ENCODE assay signal across 11 mouse cellular contexts in the genomic region with DNA sequence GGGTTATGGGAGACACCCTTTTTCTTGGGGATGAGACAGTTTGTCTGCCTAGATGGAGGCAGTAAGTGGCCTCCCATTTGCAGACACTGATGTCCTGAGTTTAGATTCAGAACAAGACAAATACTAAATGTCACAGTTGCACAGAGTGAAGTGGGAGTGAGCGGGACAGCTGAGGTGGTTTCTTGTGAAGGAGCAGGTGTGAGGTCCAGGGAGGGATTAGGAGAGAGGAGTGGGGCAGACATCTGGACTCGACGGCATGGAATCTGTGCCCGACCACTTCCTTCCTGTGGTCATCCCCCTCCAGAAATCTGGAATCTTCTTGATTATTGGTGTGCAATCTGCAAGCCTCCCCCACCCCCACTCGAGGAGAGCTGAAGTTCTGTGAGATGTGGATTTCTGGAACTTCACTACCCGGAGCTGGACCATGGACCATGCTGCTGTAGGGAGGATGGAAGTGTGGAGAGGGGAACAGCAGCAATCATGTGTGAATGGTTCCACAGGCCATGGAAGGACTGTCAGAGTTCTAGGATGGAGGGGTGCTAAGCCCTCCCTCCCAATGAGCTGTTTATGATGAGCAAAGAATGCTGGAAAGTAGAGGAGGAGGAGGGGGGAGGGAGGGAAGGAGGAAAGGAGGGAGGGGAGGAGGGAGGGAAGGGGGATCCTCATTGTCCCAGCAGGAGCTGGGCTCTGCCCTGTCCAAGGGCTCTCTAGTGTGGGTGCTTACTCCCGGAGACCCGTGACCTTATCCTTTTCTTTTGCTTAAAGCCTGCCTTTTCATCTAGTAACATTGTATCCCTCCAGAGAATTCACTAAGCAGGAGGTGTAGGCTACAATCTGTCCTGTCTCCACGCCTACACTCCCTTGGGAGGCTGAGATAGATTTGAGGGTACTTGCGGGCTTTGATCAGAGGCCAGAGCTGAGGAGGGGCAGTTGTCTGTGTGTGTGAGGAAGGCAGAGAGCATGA. TPM values are rescaled to one million over a fixed set of nuclear protein-coding genes. Genes with fewer than 3 reads are reported as not detected.
DNase-seq lines count a peak whose midpoint lies in the region; ATAC-seq and TF ChIP-seq lines count a peak whose summit lies in the region.
"Had no signal": no experiment of that assay in that cellular context is flagged by ENCODE, and none has a peak within 500 bp of the region (broad histone marks: within the 10 kb centered on the region; RNA-seq: fewer than 3 reads in every experiment).

No protein-coding gene starts in this region.

- H3K9ac ChIP-seq in kidney, embryonic 14.5 days (ENCODE audit: low read depth, low read length), result no peak overlapping the region
- no peak overlapping the region for H3K9ac ChIP-seq in hindbrain, embryonic 14.5 days
- H3K9ac ChIP-seq: embryonic facial prominence, embryonic 13.5 days had no signal

- H3K79me2 ChIP-seq in myocyte (ENCODE audit: control insufficient read depth, insufficient read depth), result peaks cover 54% of the 10 kb centered on the region

- peaks cover 17% of the 10 kb centered on the region for H3K4me1 ChIP-seq in kidney, embryonic 14.5 days (ENCODE audit: control insufficient read depth, insufficient read depth, low read length)
- peaks cover 61% of the 10 kb centered on the region for H3K4me1 ChIP-seq in embryonic facial prominence, embryonic 10.5 days
- peaks cover 45% of the 10 kb centered on the region for H3K4me1 ChIP-seq in hindbrain, embryonic 14.5 days (replicated peaks; ENCODE audit: control insufficient read depth, insufficient read depth, low read length)

- no peaks in the 10 kb centered on the region for H3K9me3 ChIP-seq in kidney, embryonic 14.5 days (ENCODE audit: control insufficient read depth, low read length)
- H3K9me3 ChIP-seq in embryonic facial prominence, embryonic 10.5 days, result no peaks in the 10 kb centered on the region
- no peaks in the 10 kb centered on the region for H3K9me3 ChIP-seq in hindbrain, embryonic 14.5 days (ENCODE audit: control insufficient read depth, low read length)
- H3K9me3 ChIP-seq: embryonic facial prominence, embryonic 13.5 days; megakaryocyte, embryonic 14.5 days had no signal

- H3ac ChIP-seq in myocyte (ENCODE audit: control insufficient read depth, insufficient read length), result no peak overlapping the region

- no peak overlapping the region for H3K27ac ChIP-seq in kidney, embryonic 14.5 days (ENCODE audit: low read depth, low read length)
- peak overlapping the region; percentile 63 for H3K27ac ChIP-seq in embryonic facial prominence, embryonic 10.5 days (replicated peaks)
- H3K27ac ChIP-seq in hindbrain, embryonic 14.5 days, result peak overlapping the region; percentile 43; the same call in 1 of the 2 replicates
- H3K27ac ChIP-seq: embryonic facial prominence, embryonic 13.5 days had no signal

- no peaks in the 10 kb centered on the region for H3K36me3 ChIP-seq in kidney, embryonic 14.5 days (ENCODE audit: control insufficient read depth, insufficient read depth, low read length)
- H3K36me3 ChIP-seq in embryonic facial prominence, embryonic 10.5 days (replicated peaks), result no peaks in the 10 kb centered on the region
- H3K36me3 ChIP-seq in hindbrain, embryonic 14.5 days (replicated peaks; ENCODE audit: control insufficient read depth, insufficient read depth), result no peaks in the 10 kb centered on the region
- H3K36me3 ChIP-seq in myocyte (ENCODE audit: control insufficient read depth, insufficient read depth), result no peaks in the 10 kb centered on the region
- H3K36me3 ChIP-seq: embryonic facial prominence, embryonic 13.5 days had no signal

- no peak overlapping the region for H3K4me2 ChIP-seq in kidney, embryonic 14.5 days (replicated peaks; ENCODE audit: low read depth, low read length)
- H3K4me2 ChIP-seq in hindbrain, embryonic 14.5 days (replicated peaks), result no peak overlapping the region
- peak overlapping the region; percentile 88 for H3K4me2 ChIP-seq in myocyte (ENCODE audit: low read depth)
- H3K4me2 ChIP-seq: embryonic facial prominence, embryonic 13.5 days had no signal

- H3K4me3 ChIP-seq in kidney, embryonic 14.5 days (ENCODE audit: low read length), result no peak overlapping the region
- H3K4me3 ChIP-seq in embryonic facial prominence, embryonic 10.5 days, result no peak overlapping the region
- no peak overlapping the region for H3K4me3 ChIP-seq in hindbrain, embryonic 14.5 days (replicated peaks; ENCODE audit: low read length)
- no peak overlapping the region for H3K4me3 ChIP-seq in myocyte
- H3K4me3 ChIP-seq: embryonic facial prominence, embryonic 13.5 days; megakaryocyte, embryonic 14.5 days had no signal

- no peak for TF ChIP-seq POLR2A in myocyte (IDR thresholded peaks at IDR 0.05; ENCODE audit: insufficient read length, low read depth)

- ATAC-seq in kidney, embryonic 14.5 days (ENCODE audit: low FRiP score, low TSS enrichment), result peak; percentile 47; the same call in 1 of the 2 replicates
- ATAC-seq in hindbrain, embryonic 14.5 days (ENCODE audit: low FRiP score), result 0 out of 2 replicates have a peak, but pooled peaks have one; percentile 34
- ATAC-seq: intestine, embryonic 16.5 days had no signal

- no peak for DNase-seq in kidney, adult 8-10 months
- no peak for DNase-seq in embryonic facial prominence, embryonic 10.5 days (ENCODE audit: low spot score)
- DNase-seq in hindbrain, embryonic 14.5 days (ENCODE audit: low spot score), result no peak
- DNase-seq in adrenal gland, postnatal 10 days, result no peak
- DNase-seq in natural killer cell, adult 2 months (ENCODE audit: low spot score in 2 of 2), result no peak
- no peak for DNase-seq in right cerebral cortex, adult 18-20 months

- WGBS in kidney, embryonic 14.5 days, result 41% methylated on average over 10 of the region's 10 CpGs
- 31% methylated on average over 10 of the region's 10 CpGs for WGBS in embryonic facial prominence, embryonic 10.5 days
- WGBS in hindbrain, embryonic 14.5 days, result 33% methylated on average over 10 of the region's 10 CpGs

- no peaks in the 10 kb centered on the region for H3K27me3 ChIP-seq in kidney, embryonic 14.5 days (ENCODE audit: control insufficient read depth, insufficient read depth, low read length)
- H3K27me3 ChIP-seq in embryonic facial prominence, embryonic 10.5 days (replicated peaks; ENCODE audit: low read depth, poor library complexity, severe bottlenecking), result no peaks in the 10 kb centered on the region
- H3K27me3 ChIP-seq in hindbrain, embryonic 14.5 days (ENCODE audit: control insufficient read depth, insufficient read depth, low read length), result no peaks in the 10 kb centered on the region
- H3K27me3 ChIP-seq in myocyte (ENCODE audit: control insufficient read depth, insufficient read depth, insufficient read length), result no peaks in the 10 kb centered on the region
- H3K27me3 ChIP-seq: embryonic facial prominence, embryonic 13.5 days; megakaryocyte, embryonic 14.5 days had no signal

TF ChIP-seq in myocyte, 11 proteins besides CTCF, POLR2A, EP300 and RAD21:
- TF ChIP-seq MYOG (IDR thresholded peaks at IDR 0.05; ENCODE audit: control insufficient read depth in 1 of 3, insufficient read depth in 1 of 3, insufficient read length in 2 of 3, low read depth in 2 of 3) (peak; percentile 47 to 96 (median 82)), TCF12 (IDR thresholded peaks at IDR 0.05; ENCODE audit: insufficient read depth, poor library complexity, severe bottlenecking) (peak; percentile 93), POLR2AphosphoS2 (IDR thresholded peaks at IDR 0.05; ENCODE audit: insufficient read length, low read depth) (no peak), CEBPB (IDR thresholded peaks at IDR 0.05; ENCODE audit: insufficient read depth, poor library complexity, severe bottlenecking) (0 out of 2 replicates have a peak, but pooled peaks have one; percentile 52), E2F4 (IDR thresholded peaks at IDR 0.05; ENCODE audit: insufficient read depth) (no peak), MYOD1 (IDR thresholded peaks at IDR 0.05; ENCODE audit: control insufficient read depth in 1 of 3, insufficient read length in 2 of 3, low read depth in 2 of 3) (peak; percentile 89 to 99 (median 99)), TCF3 (IDR thresholded peaks at IDR 0.05; ENCODE audit: insufficient read length, low read depth) (peak; percentile 85)

RNA-seq across cellular contexts. Expression of a gene that starts 56.8 kb away (rescaled TPM):
- 44.8 and 58.1 TPM in 2 replicates for polyA plus RNA-seq in kidney, embryonic 14.5 days (2014; fragmentation: Nextera tagmentation; extraction: Ambion mirVana)
- polyA plus RNA-seq in embryonic facial prominence, embryonic 10.5 days (2016; fragmentation: Nextera tagmentation; extraction: Ambion mirVana), result 34.2 and 37.4 TPM in 2 replicates
- polyA plus RNA-seq in hindbrain, embryonic 14.5 days (2014; fragmentation: Nextera tagmentation; extraction: Ambion mirVana), result 125 and 133 TPM in 2 replicates
- 89.4 TPM for polyA plus RNA-seq in myocyte (2012; fragmentation: generic; extraction: Trizol)
- total RNA-seq in adrenal gland, postnatal 10 days (2021), result 10 to 100 TPM; 25.4 to 26.2 TPM
